Mouse (Mus musculus): ENCODE results near the gene Wdr48. TPM values are rescaled to one million over a fixed set of nuclear protein-coding genes. Genes with fewer than 3 reads are reported as not detected.

Wdr48 gene
- total RNA-seq, 2 experiments from 2014 or later = 27.6 to 29.2 TPM

GRCm38 (mm10) chr9:119919858-119920257, 25.2 kb downstream of the Wdr48 start:
- no peak for DNase-seq
- intact Hi-C loops (cut with DNase I) = no loop called here

GRCm38 (mm10) chr9:119923462-119923861, 28.8 kb downstream of the Wdr48 start:
- no peak for DNase-seq
- intact Hi-C loops (cut with DNase I) = no loop called here

GRCm38 (mm10) chr9:119925120-119925657, 30.5 kb downstream of the Wdr48 start:
- DNase-seq = peak in 1 of 2 experiments; percentile 14
- intact Hi-C loops (cut with DNase I) = no loop called here

- DNase-seq = no peak
- intact Hi-C loops (cut with DNase I) = no loop called here
Observed at GRCm38 (mm10) chr9:119925729-119926128, 31.1 kb downstream of the Wdr48 start.

GRCm38 (mm10) chr9:119926497-119926896, 31.8 kb downstream of the Wdr48 start:
- intact Hi-C loops (cut with DNase I) = no loop called here

GRCm38 (mm10) chr9:119932358-119932757, 37.7 kb downstream of the Wdr48 start:
- intact Hi-C loops (cut with DNase I) = no loop called here
- no peak for DNase-seq

More at GRCm38 (mm10) chr9:119926497-119926896, 31.8 kb downstream of the Wdr48 start:
- DNase-seq = no peak

GRCm38 (mm10) chr9:119933675-119934074, 39.0 kb downstream of the Wdr48 start:
- no peak for DNase-seq
- intact Hi-C loops (cut with DNase I) = loop anchor here (2.0 kb wide), 1 partner anchor 37 kb away; no protein-coding TSS in a partner anchor

GRCm38 (mm10) chr9:119937005-119937773, 42.5 kb downstream of the Wdr48 start, which contains the start of the genes Gorasp1 and Ttc21a:
Gorasp1 (minus strand) TSS chr9:119937565.
Ttc21a (plus strand) TSS chr9:119937606.
- intact Hi-C loops (cut with DNase I) = loop anchor here (2.0 kb wide), 1 partner anchor 66 kb away; no protein-coding TSS in a partner anchor

GRCm38 (mm10) chr9:119938496-119938895, 43.8 kb downstream of the Wdr48 start:
- intact Hi-C loops (cut with DNase I) = no loop called here

More at GRCm38 (mm10) chr9:119937005-119937773, 42.5 kb downstream of the Wdr48 start, which contains the start of the genes Gorasp1 and Ttc21a:
- peak; percentile 96 to 97 for DNase-seq

GRCm38 (mm10) chr9:119939646-119940045, 45.0 kb downstream of the Wdr48 start:
- DNase-seq = no peak
- intact Hi-C loops (cut with DNase I) = no loop called here

More at GRCm38 (mm10) chr9:119938496-119938895, 43.8 kb downstream of the Wdr48 start:
- no peak for DNase-seq

GRCm38 (mm10) chr9:119941407-119941806, 46.7 kb downstream of the Wdr48 start:
- intact Hi-C loops (cut with DNase I) = no loop called here
- DNase-seq = no peak

GRCm38 (mm10) chr9:119941861-119942260, 47.2 kb downstream of the Wdr48 start:
- intact Hi-C loops (cut with DNase I) = no loop called here
- DNase-seq = no peak

GRCm38 (mm10) chr9:119943326-119943725, 48.6 kb downstream of the Wdr48 start:
- intact Hi-C loops (cut with DNase I) = no loop called here

GRCm38 (mm10) chr9:119945173-119945900, 50.7 kb downstream of the Wdr48 start:
- intact Hi-C loops (cut with DNase I) = no loop called here
- no peak for DNase-seq

More at GRCm38 (mm10) chr9:119943326-119943725, 48.6 kb downstream of the Wdr48 start:
- DNase-seq = no peak

- DNase-seq = no peak
- intact Hi-C loops (cut with DNase I) = no loop called here
Observed at GRCm38 (mm10) chr9:119948804-119949203, 54.1 kb downstream of the Wdr48 start.

- intact Hi-C loops (cut with DNase I) = no loop called here
- DNase-seq = no peak
Observed at GRCm38 (mm10) chr9:119950434-119950833, 55.8 kb downstream of the Wdr48 start.

- no peak for DNase-seq
- intact Hi-C loops (cut with DNase I) = no loop called here
Observed at GRCm38 (mm10) chr9:119951388-119951787, 56.7 kb downstream of the Wdr48 start.

GRCm38 (mm10) chr9:119958835-119959234, 64.2 kb downstream of the Wdr48 start:
- no peak for DNase-seq
- intact Hi-C loops (cut with DNase I) = no loop called here

- intact Hi-C loops (cut with DNase I) = loop anchor here (2.0 to 5.0 kb wide), 3 partner anchors 51 to 135 kb away; no protein-coding TSS in a partner anchor
- no peak for DNase-seq
Observed at GRCm38 (mm10) chr9:119962216-119962615, 67.5 kb downstream of the Wdr48 start.

GRCm38 (mm10) chr9:119962987-119963667, 68.4 kb downstream of the Wdr48 start:
- DNase-seq = peak; percentile 81 to 82
- intact Hi-C loops (cut with DNase I) = loop anchor here (2.0 to 5.0 kb wide), 3 partner anchors 50 to 134 kb away; no protein-coding TSS in a partner anchor

Measured in heart, postnatal 36 days (tissue).